Mouse (Mus musculus): ENCODE measurements around the gene Prc1. TPM values are rescaled to one million over a fixed set of nuclear protein-coding genes. Genes with fewer than 3 reads are reported as not detected.

The Prc1 gene
- polyA plus RNA-seq, 1 experiment from 2014 or later, result 108 TPM

DNA sequence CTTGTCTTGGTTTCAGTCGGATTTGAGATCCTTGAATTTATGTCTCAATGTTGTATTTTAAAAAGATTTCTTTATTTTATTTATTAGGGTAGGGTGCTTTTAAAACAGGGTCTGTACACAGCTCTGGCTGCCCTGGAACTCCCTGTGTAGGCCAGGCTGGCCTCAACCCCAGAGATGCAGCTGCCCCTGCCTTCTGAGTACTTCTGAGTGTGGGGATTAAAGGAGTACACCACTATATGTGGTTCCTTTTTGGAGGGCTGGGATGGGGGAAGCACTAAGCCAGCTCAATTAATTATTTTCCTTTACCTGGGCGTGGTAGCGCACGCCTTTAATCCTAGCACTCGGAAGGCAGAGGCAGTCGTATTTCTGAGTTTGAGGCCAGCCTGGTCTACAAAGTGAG is 2.2 kb downstream of the Prc1 start:
- Histone ChIP-seq H3K4me1 (ENCODE audit: control insufficient read depth, insufficient read depth, low read length) (peaks cover 5% of the 10 kb centered on the region), H3K27me3 (replicated peaks; ENCODE audit: control insufficient read depth, insufficient read depth, low read length) (no peaks in the 10 kb centered on the region), H3K4me2 (ENCODE audit: low read depth, low read length) (peak overlapping the region; percentile 69; the same call in 1 of the 2 replicates), H3K36me3 (ENCODE audit: control insufficient read depth, insufficient read depth, low read length) (peaks cover 7% of the 10 kb centered on the region), H3K4me3 (ENCODE audit: low read depth, low read length) (no peak overlapping the region), H3K27ac (replicated peaks; ENCODE audit: low read depth, low read length) (no peak overlapping the region), H3K9ac (ENCODE audit: low read depth, low read length) (no peak overlapping the region), H3K9me3 (ENCODE audit: control insufficient read depth, low read length) (no peaks in the 10 kb centered on the region)
- DNase-seq (ENCODE audit: low spot score) (no peak), ATAC-seq (ENCODE audit: low read depth) (no peak)
- 93% methylated on average over 6 of the region's 6 CpGs for whole genome bisulfite sequencing

DNA sequence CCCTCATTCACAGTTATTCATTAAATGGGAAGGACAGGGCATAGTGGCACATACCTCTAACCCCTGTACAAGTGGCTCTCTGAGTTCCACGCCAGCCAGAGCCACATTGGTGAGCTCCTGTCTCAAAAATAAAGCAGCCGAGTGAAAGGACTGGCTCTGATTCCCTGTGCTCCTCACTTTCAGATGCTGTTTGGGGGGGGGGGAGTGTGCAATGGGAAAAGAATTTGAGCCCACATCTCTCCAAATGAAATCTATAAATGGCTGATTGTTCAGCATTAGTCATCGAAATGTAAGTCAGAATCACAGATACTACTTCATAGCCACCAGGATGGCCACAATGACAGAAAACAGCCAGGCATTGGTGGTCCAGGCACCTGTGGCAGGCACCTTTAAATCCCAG is 2.8 kb downstream of the Prc1 start:
- H3K4me3 ChIP-seq (ENCODE audit: low read depth, low read length), result no peak overlapping the region
- H3K9ac ChIP-seq (ENCODE audit: low read depth, low read length), result no peak overlapping the region
- ATAC-seq (ENCODE audit: low read depth), result no peak
- H3K4me2 ChIP-seq (ENCODE audit: low read depth, low read length), result no peak overlapping the region
- H3K9me3 ChIP-seq (ENCODE audit: control insufficient read depth, low read length), result no peaks in the 10 kb centered on the region
- H3K4me1 ChIP-seq (ENCODE audit: control insufficient read depth, insufficient read depth, low read length), result peaks cover 5% of the 10 kb centered on the region
- 74% methylated on average over 3 of the region's 3 CpGs for WGBS
- no peaks in the 10 kb centered on the region for H3K27me3 ChIP-seq (replicated peaks; ENCODE audit: control insufficient read depth, insufficient read depth, low read length)
- no peak for DNase-seq (ENCODE audit: low spot score)
- H3K36me3 ChIP-seq (ENCODE audit: control insufficient read depth, insufficient read depth, low read length), result peaks cover 13% of the 10 kb centered on the region
- H3K27ac ChIP-seq (replicated peaks; ENCODE audit: low read depth, low read length), result no peak overlapping the region

DNA sequence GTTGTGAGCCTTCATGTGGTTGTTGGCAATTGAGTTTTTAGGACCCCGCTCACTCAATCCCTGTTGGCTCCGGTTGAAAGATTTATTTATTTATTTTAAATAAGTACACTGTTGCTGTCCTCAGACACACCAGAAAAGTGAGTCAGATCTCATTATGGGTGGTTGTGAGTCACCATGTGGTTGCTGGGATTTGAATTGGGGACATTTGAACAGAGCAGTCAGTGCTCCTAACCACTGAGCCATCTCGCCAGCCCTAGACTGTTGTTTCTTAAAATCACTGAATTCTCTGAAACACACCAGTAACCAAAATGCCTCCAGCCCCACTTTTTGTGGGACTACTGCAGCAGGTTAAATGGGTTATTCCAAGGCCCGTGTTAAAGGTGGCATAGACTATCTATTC is 4.5 kb downstream of the Prc1 start:
- no peak overlapping the region for H3K4me2 ChIP-seq (ENCODE audit: low read depth, low read length)
- no peaks in the 10 kb centered on the region for H3K27me3 ChIP-seq (replicated peaks; ENCODE audit: control insufficient read depth, insufficient read depth, low read length)
- no peak overlapping the region for H3K4me3 ChIP-seq (ENCODE audit: low read depth, low read length)
- DNase-seq (ENCODE audit: low spot score) (no peak), ATAC-seq (ENCODE audit: low read depth) (no peak)
- H3K27ac ChIP-seq (replicated peaks; ENCODE audit: low read depth, low read length), result no peak overlapping the region
- H3K36me3 ChIP-seq (ENCODE audit: control insufficient read depth, insufficient read depth, low read length), result peaks cover 26% of the 10 kb centered on the region
- 92% methylated on average over 4 of the region's 4 CpGs for WGBS
- no peaks in the 10 kb centered on the region for H3K9me3 ChIP-seq (ENCODE audit: control insufficient read depth, low read length)
- H3K9ac ChIP-seq (ENCODE audit: low read depth, low read length), result no peak overlapping the region
- H3K4me1 ChIP-seq (ENCODE audit: control insufficient read depth, insufficient read depth, low read length), result peaks cover 5% of the 10 kb centered on the region

DNA sequence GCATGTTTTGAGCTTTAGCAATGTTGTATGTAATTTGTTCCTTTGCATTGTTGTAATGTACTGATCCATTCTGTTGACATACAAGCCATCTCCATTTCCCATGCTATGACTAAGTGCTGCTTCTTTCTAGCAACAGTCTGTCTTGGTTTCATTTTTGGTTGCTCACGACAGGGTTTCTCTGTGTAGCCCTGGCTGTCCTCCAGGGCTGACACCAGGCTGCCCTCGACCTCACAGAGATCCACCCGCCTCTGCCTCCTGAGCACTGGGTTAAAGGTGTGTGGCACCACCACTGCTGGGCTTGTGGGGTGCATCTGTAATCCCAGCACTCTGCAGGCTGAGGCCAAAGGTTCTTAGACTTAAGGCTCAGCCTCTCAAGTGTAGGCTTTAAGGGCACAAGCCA is 5.3 kb downstream of the Prc1 start:
- Histone ChIP-seq H3K4me1 (ENCODE audit: control insufficient read depth, insufficient read depth, low read length) (peaks cover 5% of the 10 kb centered on the region), H3K9me3 (ENCODE audit: control insufficient read depth, low read length) (no peaks in the 10 kb centered on the region), H3K27ac (replicated peaks; ENCODE audit: low read depth, low read length) (no peak overlapping the region), H3K4me2 (ENCODE audit: low read depth, low read length) (no peak overlapping the region), H3K4me3 (ENCODE audit: low read depth, low read length) (no peak overlapping the region), H3K36me3 (ENCODE audit: control insufficient read depth, insufficient read depth, low read length) (peaks cover 35% of the 10 kb centered on the region), H3K9ac (ENCODE audit: low read depth, low read length) (no peak overlapping the region), H3K27me3 (replicated peaks; ENCODE audit: control insufficient read depth, insufficient read depth, low read length) (no peaks in the 10 kb centered on the region)
- WGBS, result 96% methylated on average over 3 of the region's 3 CpGs
- ATAC-seq (ENCODE audit: low read depth) (no peak), DNase-seq (ENCODE audit: low spot score) (no peak)

DNA sequence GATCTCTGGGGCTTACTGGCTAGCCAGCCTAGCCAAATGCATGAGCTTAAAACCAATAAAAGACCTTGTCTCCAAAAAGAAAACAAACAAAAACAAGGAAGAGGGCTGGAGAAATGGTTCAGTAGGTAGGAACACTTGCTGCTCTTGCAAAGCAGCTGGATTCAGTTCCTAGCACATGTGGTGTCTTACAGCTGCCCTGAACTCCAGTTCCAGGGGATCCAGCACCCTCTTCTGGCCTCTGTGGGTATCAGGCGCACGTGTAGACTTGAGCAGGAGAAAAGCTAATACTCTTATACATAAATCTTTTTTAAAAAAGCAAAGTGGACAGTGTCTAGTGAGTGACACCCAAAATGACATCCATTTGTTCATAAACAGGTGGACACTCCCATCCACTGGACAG is 7.3 kb downstream of the Prc1 start:
- no peaks in the 10 kb centered on the region for H3K27me3 ChIP-seq (replicated peaks; ENCODE audit: control insufficient read depth, insufficient read depth, low read length)
- no peak overlapping the region for H3K27ac ChIP-seq (replicated peaks; ENCODE audit: low read depth, low read length)
- no peaks in the 10 kb centered on the region for H3K9me3 ChIP-seq (ENCODE audit: control insufficient read depth, low read length)
- no peak for ATAC-seq (ENCODE audit: low read depth)
- WGBS, result 94% methylated on average over 2 of the region's 2 CpGs
- H3K4me1 ChIP-seq (ENCODE audit: control insufficient read depth, insufficient read depth, low read length), result no peaks in the 10 kb centered on the region
- no peak overlapping the region for H3K9ac ChIP-seq (ENCODE audit: low read depth, low read length)
- no peak overlapping the region for H3K4me3 ChIP-seq (ENCODE audit: low read depth, low read length)
- peaks cover 54% of the 10 kb centered on the region for H3K36me3 ChIP-seq (ENCODE audit: control insufficient read depth, insufficient read depth, low read length)
- H3K4me2 ChIP-seq (ENCODE audit: low read depth, low read length), result no peak overlapping the region
- DNase-seq (ENCODE audit: low spot score), result no peak

DNA sequence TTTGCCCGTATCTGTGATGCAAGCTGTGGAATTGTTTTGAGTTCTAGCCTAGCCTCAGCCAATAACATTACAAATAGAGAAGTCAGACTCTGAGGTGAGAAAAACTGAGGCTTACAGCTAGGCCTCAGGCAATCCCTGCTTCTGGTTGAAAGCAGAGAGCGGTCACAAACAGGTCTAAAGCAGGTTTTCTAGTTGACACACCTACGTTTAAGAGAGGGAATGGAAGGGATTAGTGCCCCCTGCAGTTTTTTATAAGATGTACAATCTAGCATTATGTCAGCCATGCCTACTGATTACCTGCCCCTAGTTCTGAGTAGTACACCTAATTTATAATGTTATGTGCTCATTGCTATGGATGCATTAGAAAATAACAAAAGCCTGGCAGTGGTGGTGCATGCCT is 13.5 kb downstream of the Prc1 start:
- WGBS, result 61% methylated on average over 3 of the region's 3 CpGs
- ATAC-seq (ENCODE audit: low read depth), result no peak
- no peak overlapping the region for H3K4me2 ChIP-seq (ENCODE audit: low read depth, low read length)

DNA sequence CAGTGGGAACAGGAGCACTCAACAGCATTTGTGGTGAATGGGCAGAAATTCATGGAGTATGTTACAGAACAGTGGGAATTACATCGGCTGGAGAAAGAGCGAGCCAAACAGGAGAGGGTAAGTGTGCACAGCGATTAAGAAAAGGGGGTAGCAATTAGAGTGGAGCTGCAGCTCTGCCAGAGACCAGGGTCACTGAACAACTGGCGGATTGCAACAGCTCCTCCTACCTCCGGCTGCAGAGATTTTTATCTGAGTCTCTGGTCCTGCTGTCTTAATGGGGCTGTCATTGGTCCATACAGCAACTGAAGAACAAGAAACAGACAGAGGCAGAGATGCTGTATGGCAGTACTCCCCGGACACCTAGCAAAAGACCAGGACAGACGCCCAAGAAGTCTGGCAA is 16.5 kb downstream of the Prc1 start:
- Histone ChIP-seq H3K4me2 (ENCODE audit: low read depth, low read length) (no peak overlapping the region), H3K27me3 (replicated peaks; ENCODE audit: control insufficient read depth, insufficient read depth, low read length) (no peaks in the 10 kb centered on the region), H3K9me3 (ENCODE audit: control insufficient read depth, low read length) (no peaks in the 10 kb centered on the region), H3K9ac (ENCODE audit: low read depth, low read length) (no peak overlapping the region), H3K36me3 (ENCODE audit: control insufficient read depth, insufficient read depth, low read length) (peaks cover 98% of the 10 kb centered on the region), H3K4me3 (ENCODE audit: low read depth, low read length) (no peak overlapping the region), H3K27ac (replicated peaks; ENCODE audit: low read depth, low read length) (no peak overlapping the region), H3K4me1 (ENCODE audit: control insufficient read depth, insufficient read depth, low read length) (no peaks in the 10 kb centered on the region)
- ATAC-seq (ENCODE audit: low read depth), result no peak
- 84% methylated on average over 7 of the region's 7 CpGs for WGBS
- DNase-seq (ENCODE audit: low spot score), result no peak

More for the DNA sequence above, 13.5 kb downstream of the Prc1 start:
- H3K36me3 ChIP-seq (ENCODE audit: control insufficient read depth, insufficient read depth, low read length), result peaks cover 97% of the 10 kb centered on the region
- no peaks in the 10 kb centered on the region for H3K4me1 ChIP-seq (ENCODE audit: control insufficient read depth, insufficient read depth, low read length)
- no peak overlapping the region for H3K27ac ChIP-seq (replicated peaks; ENCODE audit: low read depth, low read length)
- H3K27me3 ChIP-seq (replicated peaks; ENCODE audit: control insufficient read depth, insufficient read depth, low read length), result no peaks in the 10 kb centered on the region
- no peak for DNase-seq (ENCODE audit: low spot score)
- no peaks in the 10 kb centered on the region for H3K9me3 ChIP-seq (ENCODE audit: control insufficient read depth, low read length)
- H3K4me3 ChIP-seq (ENCODE audit: low read depth, low read length), result no peak overlapping the region
- no peak overlapping the region for H3K9ac ChIP-seq (ENCODE audit: low read depth, low read length)

DNA sequence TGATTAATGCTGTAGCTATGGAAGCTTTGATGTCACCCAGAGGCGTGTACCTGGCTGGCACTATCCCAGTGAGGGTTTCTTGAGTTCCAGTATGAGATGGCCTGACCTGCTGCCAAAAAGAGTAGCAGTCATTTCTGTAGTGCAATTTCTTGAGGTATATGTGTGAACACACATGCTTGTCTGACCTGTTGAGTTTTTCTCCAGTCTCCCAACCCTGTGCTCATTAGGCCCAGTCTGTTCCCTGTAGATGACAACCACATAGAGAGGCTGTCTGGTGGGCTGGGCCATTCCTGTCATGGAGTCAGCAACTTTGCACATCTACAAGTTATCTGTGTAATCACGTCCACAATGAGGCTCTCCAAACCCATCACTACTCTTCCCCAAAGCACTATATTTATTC is 21.5 kb downstream of the Prc1 start:
- Histone ChIP-seq H3K4me1 (ENCODE audit: control insufficient read depth, insufficient read depth, low read length) (no peaks in the 10 kb centered on the region), H3K27me3 (replicated peaks; ENCODE audit: control insufficient read depth, insufficient read depth, low read length) (no peaks in the 10 kb centered on the region), H3K36me3 (ENCODE audit: control insufficient read depth, insufficient read depth, low read length) (peaks cover 78% of the 10 kb centered on the region), H3K4me3 (ENCODE audit: low read depth, low read length) (no peak overlapping the region), H3K9me3 (ENCODE audit: control insufficient read depth, low read length) (no peaks in the 10 kb centered on the region), H3K27ac (replicated peaks; ENCODE audit: low read depth, low read length) (no peak overlapping the region), H3K9ac (ENCODE audit: low read depth, low read length) (no peak overlapping the region), H3K4me2 (ENCODE audit: low read depth, low read length) (no peak overlapping the region)
- no peak for DNase-seq (ENCODE audit: low spot score)
- ATAC-seq (ENCODE audit: low read depth), result no peak
- WGBS, result 84% methylated on average over 2 of the region's 2 CpGs

DNA sequence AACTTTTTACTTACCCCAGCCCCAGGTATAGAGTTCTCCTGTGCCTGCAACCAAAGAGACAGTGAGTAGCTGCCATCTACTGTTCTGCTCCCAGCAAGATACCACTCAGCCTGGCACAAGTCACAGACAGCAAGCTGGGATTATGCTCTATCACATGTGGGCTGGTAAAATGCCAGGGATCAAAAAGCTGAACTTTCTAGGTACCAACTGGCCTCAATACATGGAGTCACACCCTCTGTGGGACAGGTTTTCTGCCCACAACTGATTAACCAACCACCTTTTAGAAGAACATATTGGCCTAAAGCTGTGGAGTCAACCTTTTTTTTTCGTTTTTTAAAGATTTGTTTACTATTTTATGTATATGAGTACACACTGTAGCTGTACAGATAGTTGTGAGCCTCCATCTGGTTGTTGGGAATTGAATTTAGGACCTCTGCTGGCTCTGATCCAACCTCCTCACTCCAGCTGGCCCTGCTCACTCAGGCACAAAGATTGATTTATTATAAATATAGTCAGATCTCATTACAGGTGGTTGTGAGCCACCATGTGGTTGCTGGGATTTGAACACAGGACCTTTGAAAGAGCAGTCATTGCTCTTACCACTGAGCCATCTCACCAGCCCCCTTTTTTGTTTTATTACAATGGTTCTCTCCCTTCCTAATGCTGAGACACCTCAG is 23.3 kb downstream of the Prc1 start:
- WGBS, result 68% methylated on average over 1 of the region's 1 CpGs
- Histone ChIP-seq H3K36me3 (ENCODE audit: control insufficient read depth, insufficient read depth, low read length) (peaks cover 63% of the 10 kb centered on the region), H3K27ac (replicated peaks; ENCODE audit: low read depth, low read length) (no peak overlapping the region), H3K4me2 (ENCODE audit: low read depth, low read length) (no peak overlapping the region), H3K4me1 (ENCODE audit: control insufficient read depth, insufficient read depth, low read length) (no peaks in the 10 kb centered on the region), H3K4me3 (ENCODE audit: low read depth, low read length) (no peak overlapping the region), H3K27me3 (replicated peaks; ENCODE audit: control insufficient read depth, insufficient read depth, low read length) (no peaks in the 10 kb centered on the region), H3K9me3 (ENCODE audit: control insufficient read depth, low read length) (no peaks in the 10 kb centered on the region), H3K9ac (ENCODE audit: low read depth, low read length) (no peak overlapping the region)
- ATAC-seq (ENCODE audit: low read depth), result no peak
- DNase-seq (ENCODE audit: low spot score), result no peak
